Mouse (Mus musculus) olfactory bulb, adult 2 months (tissue): Measurements from ENCODE around the gene Mthfd2. TPM values are rescaled to one million over a fixed set of nuclear protein-coding genes. Genes with fewer than 3 reads are reported as not detected.

Experiments
- H3K27ac ChIP-seq: fragments of 200-500 bp; 2 replicates; pipeline ENCODE4 v1.5.1; 2012; ENCODE audit warnings: low read depth, low read length; ENCODE audit not compliant: insufficient read depth
- H3K4me1 ChIP-seq: fragments of 200-500 bp; 2 replicates; pipeline ENCODE4 v1.6.1; 2012; ENCODE audit warnings: low read length; ENCODE audit not compliant: control insufficient read depth, insufficient read depth
- H3K4me3 ChIP-seq: fragments of 200-500 bp; 2 replicates; pipeline ENCODE4 v1.5.1; 2012; ENCODE audit warnings: mild to moderate bottlenecking, low read depth, low read length, moderate library complexity; ENCODE audit not compliant: insufficient read depth
- CTCF ChIP-seq: fragments of 200-500 bp; IDR thresholded peaks from 2 replicates; pipeline ENCODE4 v1.5.1; 2012; ENCODE audit warnings: low read depth, mild to moderate bottlenecking, low read length, moderate library complexity; ENCODE audit not compliant: insufficient read depth
- POLR2A ChIP-seq: fragments of 200-500 bp; IDR thresholded peaks from 2 replicates; pipeline ENCODE4 v1.6.1; 2012; ENCODE audit warnings: mild to moderate bottlenecking, low read depth, low read length, moderate library complexity; ENCODE audit not compliant: insufficient read depth
- WGBS: fragments of 180-500 bp; shearing (Covaris S2); methylation state at CpG from one replicate; pipeline ENCODE4 v1.1.7; 2018; 5-methylcytosine and 5-hydroxymethylcytosine counted together
- polyA plus RNA-seq: library from polyadenylated mRNA; stranded (reverse); fragments of >200 nt; gene quantifications from 2 replicates; pipeline ENCODE4 v1.2.4, GENCODE M21; 2012; ENCODE audit warnings: low replicate concordance; ENCODE audit not compliant: missing spikeins, insufficient read depth, insufficient read length

The Mthfd2 gene
- polyA plus RNA-seq, 1 experiment, result not detected

GRCm38 (mm10) chr6:83316022-83316421 lies 9.7 kb downstream of the Mthfd2 start:
- TF ChIP-seq POLR2A, result no peak
- TF ChIP-seq CTCF, result no peak
- WGBS, result 5% methylated on average over 10 of the region's 10 CpGs
- Histone ChIP-seq H3K4me3 (peak overlapping the region; percentile 23; the same call in 1 of the 2 replicates), H3K4me1 (peaks cover 6% of the 10 kb centered on the region), H3K27ac (no peak overlapping the region)

GRCm38 (mm10) chr6:83315293-83315692 lies 10.4 kb downstream of the Mthfd2 start:
- H3K4me3 ChIP-seq, result no peak overlapping the region
- TF ChIP-seq POLR2A, result no peak
- no peak for TF ChIP-seq CTCF
- peaks cover 6% of the 10 kb centered on the region for H3K4me1 ChIP-seq
- no peak overlapping the region for H3K27ac ChIP-seq

- WGBS, result 92% methylated on average over 8 of the region's 8 CpGs
- no peak for TF ChIP-seq POLR2A
- TF ChIP-seq CTCF, result no peak
- H3K4me3 ChIP-seq, result no peak overlapping the region
- no peak overlapping the region for H3K27ac ChIP-seq
- peaks cover 6% of the 10 kb centered on the region for H3K4me1 ChIP-seq
Observed at GRCm38 (mm10) chr6:83312514-83312913, 13.2 kb downstream of the Mthfd2 start.

GRCm38 (mm10) chr6:83312021-83312420 lies 13.7 kb downstream of the Mthfd2 start:
- TF ChIP-seq CTCF (no peak), POLR2A (no peak)

GRCm38 (mm10) chr6:83311206-83311605 lies 14.5 kb downstream of the Mthfd2 start:
- H3K4me3 ChIP-seq, result no peak overlapping the region
- WGBS, result 94% methylated on average over 11 of the region's 11 CpGs
- TF ChIP-seq POLR2A, result no peak
- TF ChIP-seq CTCF, result no peak
- no peak overlapping the region for H3K27ac ChIP-seq
- peaks cover 2% of the 10 kb centered on the region; the same call in 1 of the 2 replicates for H3K4me1 ChIP-seq

More at GRCm38 (mm10) chr6:83312021-83312420, 13.7 kb downstream of the Mthfd2 start:
- 96% methylated on average over 7 of the region's 7 CpGs for WGBS
- Histone ChIP-seq H3K4me1 (peaks cover 6% of the 10 kb centered on the region), H3K4me3 (no peak overlapping the region), H3K27ac (no peak overlapping the region)

GRCm38 (mm10) chr6:83309017-83309416 lies 16.7 kb downstream of the Mthfd2 start:
- TF ChIP-seq POLR2A, result no peak
- TF ChIP-seq CTCF, result no peak
- no peak overlapping the region for H3K4me3 ChIP-seq
- no peaks in the 10 kb centered on the region for H3K4me1 ChIP-seq
- 91% methylated on average over 7 of the region's 7 CpGs for WGBS
- no peak overlapping the region for H3K27ac ChIP-seq

- WGBS, result 66% methylated on average over 5 of the region's 5 CpGs
- no peak overlapping the region for H3K4me3 ChIP-seq
- no peaks in the 10 kb centered on the region for H3K4me1 ChIP-seq
- TF ChIP-seq CTCF, result no peak
- no peak for TF ChIP-seq POLR2A
- H3K27ac ChIP-seq, result no peak overlapping the region
Observed at GRCm38 (mm10) chr6:83302264-83302663, 23.4 kb downstream of the Mthfd2 start.

GRCm38 (mm10) chr6:83301294-83301693 lies 24.4 kb downstream of the Mthfd2 start:
- TF ChIP-seq POLR2A, result no peak
- no peak for TF ChIP-seq CTCF
- WGBS, result 87% methylated on average over 2 of the region's 2 CpGs

GRCm38 (mm10) chr6:83300447-83301229 lies 25.1 kb downstream of the Mthfd2 start:
- Histone ChIP-seq H3K4me1 (no peaks in the 10 kb centered on the region), H3K4me3 (no peak overlapping the region), H3K27ac (no peak overlapping the region)
- WGBS, result 74% methylated on average over 7 of the region's 7 CpGs
- TF ChIP-seq POLR2A (no peak), CTCF (no peak)

More at GRCm38 (mm10) chr6:83301294-83301693, 24.4 kb downstream of the Mthfd2 start:
- Histone ChIP-seq H3K4me3 (no peak overlapping the region), H3K4me1 (no peaks in the 10 kb centered on the region), H3K27ac (no peak overlapping the region)
